Comparison of ENCODE assay signal across 8 mouse cellular contexts in the genomic region with DNA sequence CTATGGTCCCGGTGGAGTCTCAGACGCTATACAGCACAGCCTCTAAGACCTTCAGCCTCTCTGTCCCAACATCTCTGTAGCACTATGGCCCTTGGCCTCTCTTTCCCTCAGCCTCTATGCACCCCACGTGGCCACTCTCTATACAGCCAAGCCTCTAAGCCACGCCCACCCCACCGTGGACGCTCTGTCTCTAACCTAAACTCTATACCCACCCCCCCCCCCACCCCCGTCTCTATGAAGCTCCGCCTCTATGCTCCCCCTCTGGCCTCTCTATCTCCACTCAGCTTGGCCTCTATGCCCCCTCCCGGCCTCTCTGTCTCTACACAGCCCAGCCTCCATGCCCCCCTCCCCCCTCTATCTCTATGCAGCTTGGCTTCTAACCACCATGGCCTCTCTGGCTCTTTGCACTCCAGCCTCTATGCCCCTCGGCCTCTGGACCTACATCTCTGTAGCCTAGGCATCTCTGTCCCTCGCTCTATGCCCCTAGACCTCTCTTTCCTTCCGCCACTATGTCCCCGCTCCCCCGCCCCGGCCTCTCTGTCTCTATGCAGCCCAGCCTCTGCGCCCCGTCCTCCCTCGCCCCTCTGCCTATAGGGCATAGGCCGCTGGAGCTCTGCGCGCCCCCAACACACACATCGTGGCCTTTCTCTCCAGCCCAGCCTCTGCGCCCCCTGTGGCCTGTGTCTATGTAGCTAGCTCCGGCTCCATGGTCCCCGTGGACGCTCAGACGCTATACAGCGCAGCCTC. TPM values are rescaled to one million over a fixed set of nuclear protein-coding genes. Genes with fewer than 3 reads are reported as not detected.
A peak's percentile ranks its signal among the peaks of the same experiment; 100 is the strongest.
DNase-seq lines count a peak whose midpoint lies in the region; ATAC-seq and TF ChIP-seq lines count a peak whose summit lies in the region.

No protein-coding gene starts in this region.

- H3K9ac ChIP-seq in forebrain, embryonic 14.5 days (ENCODE audit: low read length), result peak overlapping the region; percentile 63
- peak overlapping the region; percentile 65 for H3K9ac ChIP-seq in limb, embryonic 14.5 days (ENCODE audit: low read depth, low read length, severe bottlenecking)
- H3K9ac ChIP-seq in midbrain, embryonic 13.5 days (replicated peaks), result peak overlapping the region; percentile 64

- H3K4me2 ChIP-seq in forebrain, embryonic 14.5 days (ENCODE audit: low read length), result peak overlapping the region; percentile 57
- H3K4me2 ChIP-seq in limb, embryonic 14.5 days (replicated peaks; ENCODE audit: low read depth, low read length, severe bottlenecking), result peak overlapping the region; percentile 54
- H3K4me2 ChIP-seq in midbrain, embryonic 13.5 days (replicated peaks), result peak overlapping the region; percentile 57

- no peaks in the 10 kb centered on the region for H3K36me3 ChIP-seq in forebrain, embryonic 14.5 days (ENCODE audit: control insufficient read depth, insufficient read depth, low read length)
- H3K36me3 ChIP-seq in limb, embryonic 14.5 days (ENCODE audit: control insufficient read depth, insufficient read depth, low read length), result no peaks in the 10 kb centered on the region
- no peaks in the 10 kb centered on the region for H3K36me3 ChIP-seq in midbrain, embryonic 13.5 days

- DNase-seq in frontal cortex, postnatal 10 days (ENCODE audit: low spot score in 2 of 2), result peak; percentile 16 to 25
- DNase-seq in frontal cortex, postnatal 14 days (ENCODE audit: low spot score in 2 of 2), result no peak
- peak; percentile 80 to 83 for DNase-seq in cerebellum, adult 18-20 months
- DNase-seq in forebrain, embryonic 14.5 days (ENCODE audit: low spot score), result peak; percentile 81
- peak; percentile 66 for DNase-seq in induced T-regulatory cell, adult 2 months (ENCODE audit: low read depth)
- DNase-seq in limb, embryonic 14.5 days (ENCODE audit: low spot score), result peak; percentile 87
- DNase-seq in spleen, postnatal 10 days (ENCODE audit: low spot score in 2 of 2), result peak; percentile 15 to 77

- no peaks in the 10 kb centered on the region for H3K4me1 ChIP-seq in forebrain, embryonic 14.5 days (ENCODE audit: control insufficient read depth, insufficient read depth, low read length)
- H3K4me1 ChIP-seq in limb, embryonic 14.5 days (ENCODE audit: control insufficient read depth, insufficient read depth, low read length), result no peaks in the 10 kb centered on the region
- no peaks in the 10 kb centered on the region for H3K4me1 ChIP-seq in midbrain, embryonic 13.5 days (replicated peaks)

- ATAC-seq in forebrain, embryonic 14.5 days, result peak; percentile 79
- ATAC-seq in limb, embryonic 14.5 days (ENCODE audit: low FRiP score, low read depth), result peak; percentile 89
- ATAC-seq in midbrain, embryonic 13.5 days, result peak; percentile 88

- TF ChIP-seq POLR2A in limb, embryonic 14.5 days (IDR thresholded peaks at IDR 0.05; ENCODE audit: borderline replicate concordance, extremely low read depth, insufficient read depth, insufficient read length), result peak; percentile 61; the same call in 1 of the 2 replicates

- H3K27ac ChIP-seq in forebrain, embryonic 14.5 days (ENCODE audit: low read depth, low read length), result peak overlapping the region; percentile 84
- H3K27ac ChIP-seq in limb, embryonic 14.5 days (replicated peaks; ENCODE audit: low read depth, low read length), result peak overlapping the region; percentile 81
- H3K27ac ChIP-seq in midbrain, embryonic 13.5 days, result peak overlapping the region; percentile 93

- peak overlapping the region; percentile 32 for H3K4me3 ChIP-seq in forebrain, embryonic 14.5 days (ENCODE audit: low read depth, low read length)
- peak overlapping the region; percentile 41 for H3K4me3 ChIP-seq in limb, embryonic 14.5 days (replicated peaks; ENCODE audit: low read length)
- peak overlapping the region; percentile 38 for H3K4me3 ChIP-seq in midbrain, embryonic 13.5 days (replicated peaks)

- WGBS in forebrain, embryonic 14.5 days, result 40% methylated on average over 28 of the region's 28 CpGs
- 23% methylated on average over 25 of the region's 28 CpGs for WGBS in limb, embryonic 14.5 days
- 26% methylated on average over 28 of the region's 28 CpGs for WGBS in midbrain, embryonic 13.5 days

- no peaks in the 10 kb centered on the region for H3K27me3 ChIP-seq in forebrain, embryonic 14.5 days (replicated peaks; ENCODE audit: control insufficient read depth, insufficient read depth, low read length)
- no peaks in the 10 kb centered on the region for H3K27me3 ChIP-seq in limb, embryonic 14.5 days (ENCODE audit: control insufficient read depth, insufficient read depth, low read length)
- no peaks in the 10 kb centered on the region for H3K27me3 ChIP-seq in midbrain, embryonic 13.5 days

- no peaks in the 10 kb centered on the region for H3K9me3 ChIP-seq in forebrain, embryonic 14.5 days (replicated peaks; ENCODE audit: control insufficient read depth, low read length)
- no peaks in the 10 kb centered on the region for H3K9me3 ChIP-seq in limb, embryonic 14.5 days (ENCODE audit: control insufficient read depth, low read length)
- H3K9me3 ChIP-seq in midbrain, embryonic 13.5 days, result no peaks in the 10 kb centered on the region

RNA-seq across cellular contexts. Expression of gene Las1l, which starts 11.3 kb away (rescaled TPM):
- 27.6 and 37.9 TPM in 2 replicates for polyA plus RNA-seq in forebrain, embryonic 14.5 days (2014; fragmentation: Nextera tagmentation; extraction: Ambion mirVana)
- 21.9 and 25.3 TPM in 2 replicates for polyA plus RNA-seq in limb, embryonic 14.5 days (2012; rRNA removed)
- polyA plus RNA-seq in limb, embryonic 14.5 days (2014; fragmentation: Nextera tagmentation; extraction: Ambion mirVana), result 34.5 and 37.1 TPM in 2 replicates
- 98.2 TPM in 2 replicates for polyA plus RNA-seq in midbrain, embryonic 13.5 days (2015; fragmentation: Nextera tagmentation; extraction: Ambion mirVana)

Comparison
In these comparisons a context has a peak if more than half of its experiments do, and no peak if none do; other contexts are left out.
1. DNase-seq: peak in frontal cortex, postnatal 10 days (2 of 2), cerebellum, adult 18-20 months (2 of 2), forebrain, embryonic 14.5 days (single experiment), induced T-regulatory cell, adult 2 months (single experiment), limb, embryonic 14.5 days (single experiment) and spleen, postnatal 10 days (2 of 2); none in frontal cortex, postnatal 14 days (0 of 2).
2. Peak in every context shown above with its lines, with median percentiles within 50 percentile points of each other: ATAC-seq, H3K27ac ChIP-seq, H3K4me2 ChIP-seq, H3K4me3 ChIP-seq and H3K9ac ChIP-seq.